Mouse (Mus musculus) lung, adult 18-20 months (tissue): ENCODE results near the gene Prlr.

Experiments
- DNase-seq, 2 experiments: peaks; one replicate each; pipeline ENCODE4 v3.0.0; 2022; ENCODE audit warnings: mixed read lengths in 2 of 2

Gene Prlr

GRCm38 (mm10) chr15:10236812-10237211, 59.8 kb downstream of the Prlr start:
- no peak for DNase-seq

GRCm38 (mm10) chr15:10238454-10238853, 61.4 kb downstream of the Prlr start:
- DNase-seq = no peak

- DNase-seq = no peak
Observed at GRCm38 (mm10) chr15:10240228-10240795, 63.3 kb downstream of the Prlr start.

- no peak for DNase-seq
Observed at GRCm38 (mm10) chr15:10242250-10242649, 65.2 kb downstream of the Prlr start.

GRCm38 (mm10) chr15:10249285-10249684, 72.2 kb downstream of the Prlr start:
- DNase-seq = no peak

GRCm38 (mm10) chr15:10250784-10251183, 73.7 kb downstream of the Prlr start:
- DNase-seq = no peak

- no peak for DNase-seq
Observed at GRCm38 (mm10) chr15:10252526-10252925, 75.5 kb downstream of the Prlr start.

- no peak for DNase-seq
Observed at GRCm38 (mm10) chr15:10262219-10262618, 85.2 kb downstream of the Prlr start.

- DNase-seq = no peak
Observed at GRCm38 (mm10) chr15:10262641-10263040, 85.6 kb downstream of the Prlr start.

- no peak for DNase-seq
Observed at GRCm38 (mm10) chr15:10263420-10263819, 86.4 kb downstream of the Prlr start.

GRCm38 (mm10) chr15:10264885-10265284, 87.8 kb downstream of the Prlr start:
- no peak for DNase-seq

GRCm38 (mm10) chr15:10267251-10267650, 90.2 kb downstream of the Prlr start:
- no peak for DNase-seq

GRCm38 (mm10) chr15:10276386-10276785, 99.3 kb downstream of the Prlr start:
- no peak for DNase-seq

GRCm38 (mm10) chr15:10277461-10277860, 100.4 kb downstream of the Prlr start:
- no peak for DNase-seq

- DNase-seq = peak; percentile 30 to 55
Observed at GRCm38 (mm10) chr15:10281546-10281945, 104.5 kb downstream of the Prlr start.

GRCm38 (mm10) chr15:10283661-10284060, 106.6 kb downstream of the Prlr start:
- DNase-seq = no peak

GRCm38 (mm10) chr15:10296570-10296969, 119.5 kb downstream of the Prlr start:
- no peak for DNase-seq

- DNase-seq = no peak
Observed at GRCm38 (mm10) chr15:10298058-10298457, 121.0 kb downstream of the Prlr start.

- no peak for DNase-seq
Observed at GRCm38 (mm10) chr15:10299467-10299866, 122.4 kb downstream of the Prlr start.

- DNase-seq = no peak
Observed at GRCm38 (mm10) chr15:10306461-10306860, 129.4 kb downstream of the Prlr start.

GRCm38 (mm10) chr15:10311826-10312225, 134.8 kb downstream of the Prlr start:
- DNase-seq = no peak

- DNase-seq = peak in 1 of 2 experiments; percentile 25
Observed at GRCm38 (mm10) chr15:10313522-10314455, 136.8 kb downstream of the Prlr start.

GRCm38 (mm10) chr15:10325080-10325479, 148.0 kb downstream of the Prlr start, which contains the start of gene Gm21973:
Gene Gm21973, plus strand, starts transcription at chr15:10325380.
- DNase-seq = no peak

- DNase-seq = no peak
Observed at GRCm38 (mm10) chr15:10330626-10331025, 153.6 kb downstream of the Prlr start.
